Mouse (Mus musculus): ENCODE data around the gene Rgs7. TPM values are rescaled to one million over a fixed set of nuclear protein-coding genes. Genes with fewer than 3 reads are reported as not detected.

Gene Rgs7
- polyA plus RNA-seq, 1 experiment from 2014 or later = 33.8 TPM

- Histone ChIP-seq H3K4me1 (ENCODE audit: control insufficient read depth, insufficient read depth, low read length) (0 out of 2 replicates have a peak, but pooled peaks cover under 1% of the 10 kb centered on the region), H3K4me3 (replicated peaks; ENCODE audit: low read depth, low read length) (no peak overlapping the region), H3K27ac (replicated peaks; ENCODE audit: low read depth, low read length) (no peak overlapping the region), H3K9me3 (ENCODE audit: control insufficient read depth, low read length) (no peaks in the 10 kb centered on the region), H3K27me3 (ENCODE audit: control insufficient read depth, insufficient read depth, low read length) (no peaks in the 10 kb centered on the region), H3K36me3 (ENCODE audit: control insufficient read depth, insufficient read depth, low read length) (no peaks in the 10 kb centered on the region), H3K4me2 (ENCODE audit: low read length) (no peak overlapping the region), H3K9ac (replicated peaks; ENCODE audit: low read length) (no peak overlapping the region)
- ATAC-seq (ENCODE audit: low FRiP score, low TSS enrichment) (no peak), DNase-seq (no peak)
- 43% methylated on average over 3 of the region's 3 CpGs for WGBS
Measured at GRCm38 (mm10) chr1:175410399-175410798, 81.9 kb downstream of the Rgs7 start.

- Histone ChIP-seq H3K9me3 (ENCODE audit: control insufficient read depth, low read length) (no peaks in the 10 kb centered on the region), H3K9ac (replicated peaks; ENCODE audit: low read length) (no peak overlapping the region), H3K27me3 (ENCODE audit: control insufficient read depth, insufficient read depth, low read length) (no peaks in the 10 kb centered on the region), H3K4me1 (ENCODE audit: control insufficient read depth, insufficient read depth, low read length) (no peaks in the 10 kb centered on the region), H3K36me3 (ENCODE audit: control insufficient read depth, insufficient read depth, low read length) (no peaks in the 10 kb centered on the region), H3K4me2 (ENCODE audit: low read length) (no peak overlapping the region), H3K27ac (replicated peaks; ENCODE audit: low read depth, low read length) (no peak overlapping the region), H3K4me3 (replicated peaks; ENCODE audit: low read depth, low read length) (no peak overlapping the region)
- DNase-seq = no peak
- WGBS = 79% methylated on average over 4 of the region's 4 CpGs
- no peak for ATAC-seq (ENCODE audit: low FRiP score, low TSS enrichment)
Measured at GRCm38 (mm10) chr1:175391894-175392293, 100.4 kb downstream of the Rgs7 start.

GRCm38 (mm10) chr1:175389250-175389649, 103.0 kb downstream of the Rgs7 start:
- no peaks in the 10 kb centered on the region for H3K9me3 ChIP-seq (ENCODE audit: control insufficient read depth, low read length)
- H3K27ac ChIP-seq (replicated peaks; ENCODE audit: low read depth, low read length) = no peak overlapping the region
- H3K36me3 ChIP-seq (ENCODE audit: control insufficient read depth, insufficient read depth, low read length) = no peaks in the 10 kb centered on the region
- no peak for DNase-seq
- ATAC-seq (ENCODE audit: low FRiP score, low TSS enrichment) = no peak
- no peak overlapping the region for H3K4me2 ChIP-seq (ENCODE audit: low read length)
- H3K4me3 ChIP-seq (replicated peaks; ENCODE audit: low read depth, low read length) = no peak overlapping the region
- no peaks in the 10 kb centered on the region for H3K27me3 ChIP-seq (ENCODE audit: control insufficient read depth, insufficient read depth, low read length)
- 74% methylated on average over 5 of the region's 5 CpGs for WGBS
- no peak overlapping the region for H3K9ac ChIP-seq (replicated peaks; ENCODE audit: low read length)
- peaks cover 12% of the 10 kb centered on the region for H3K4me1 ChIP-seq (ENCODE audit: control insufficient read depth, insufficient read depth, low read length)

- ATAC-seq (ENCODE audit: low FRiP score, low TSS enrichment) (peak; percentile 80), DNase-seq (peak; percentile 80)
- H3K9ac ChIP-seq (replicated peaks; ENCODE audit: low read length) = no peak overlapping the region
- H3K27ac ChIP-seq (replicated peaks; ENCODE audit: low read depth, low read length) = peak overlapping the region; percentile 55
- WGBS = 13% methylated on average over 3 of the region's 3 CpGs
- no peak overlapping the region for H3K4me3 ChIP-seq (replicated peaks; ENCODE audit: low read depth, low read length)
- H3K4me1 ChIP-seq (ENCODE audit: control insufficient read depth, insufficient read depth, low read length) = peaks cover 12% of the 10 kb centered on the region
- no peak overlapping the region for H3K4me2 ChIP-seq (ENCODE audit: low read length)
- H3K36me3 ChIP-seq (ENCODE audit: control insufficient read depth, insufficient read depth, low read length) = no peaks in the 10 kb centered on the region
- no peaks in the 10 kb centered on the region for H3K27me3 ChIP-seq (ENCODE audit: control insufficient read depth, insufficient read depth, low read length)
- no peaks in the 10 kb centered on the region for H3K9me3 ChIP-seq (ENCODE audit: control insufficient read depth, low read length)
Measured at GRCm38 (mm10) chr1:175385581-175386235, 106.6 kb downstream of the Rgs7 start.

- no peak overlapping the region for H3K4me3 ChIP-seq (replicated peaks; ENCODE audit: low read depth, low read length)
- no peaks in the 10 kb centered on the region for H3K4me1 ChIP-seq (ENCODE audit: control insufficient read depth, insufficient read depth, low read length)
- no peaks in the 10 kb centered on the region for H3K27me3 ChIP-seq (ENCODE audit: control insufficient read depth, insufficient read depth, low read length)
- ATAC-seq (ENCODE audit: low FRiP score, low TSS enrichment) (no peak), DNase-seq (no peak)
- H3K9ac ChIP-seq (replicated peaks; ENCODE audit: low read length) = no peak overlapping the region
- H3K27ac ChIP-seq (replicated peaks; ENCODE audit: low read depth, low read length) = no peak overlapping the region
- no peak overlapping the region for H3K4me2 ChIP-seq (ENCODE audit: low read length)
- H3K9me3 ChIP-seq (ENCODE audit: control insufficient read depth, low read length) = no peaks in the 10 kb centered on the region
- H3K36me3 ChIP-seq (ENCODE audit: control insufficient read depth, insufficient read depth, low read length) = no peaks in the 10 kb centered on the region
Measured at GRCm38 (mm10) chr1:175372571-175372970, 119.7 kb downstream of the Rgs7 start.

- no peak for DNase-seq
- Histone ChIP-seq H3K27me3 (ENCODE audit: control insufficient read depth, insufficient read depth, low read length) (no peaks in the 10 kb centered on the region), H3K36me3 (ENCODE audit: control insufficient read depth, insufficient read depth, low read length) (no peaks in the 10 kb centered on the region), H3K4me1 (ENCODE audit: control insufficient read depth, insufficient read depth, low read length) (no peaks in the 10 kb centered on the region), H3K4me3 (replicated peaks; ENCODE audit: low read depth, low read length) (no peak overlapping the region), H3K9me3 (ENCODE audit: control insufficient read depth, low read length) (no peaks in the 10 kb centered on the region), H3K9ac (replicated peaks; ENCODE audit: low read length) (no peak overlapping the region), H3K27ac (replicated peaks; ENCODE audit: low read depth, low read length) (no peak overlapping the region), H3K4me2 (ENCODE audit: low read length) (no peak overlapping the region)
- ATAC-seq (ENCODE audit: low FRiP score, low TSS enrichment) = no peak
- 98% methylated on average over 2 of the region's 2 CpGs for WGBS
Measured at GRCm38 (mm10) chr1:175368062-175368461, 124.2 kb downstream of the Rgs7 start.

- H3K27ac ChIP-seq (replicated peaks; ENCODE audit: low read depth, low read length) = no peak overlapping the region
- H3K4me1 ChIP-seq (ENCODE audit: control insufficient read depth, insufficient read depth, low read length) = no peaks in the 10 kb centered on the region
- H3K4me3 ChIP-seq (replicated peaks; ENCODE audit: low read depth, low read length) = no peak overlapping the region
- ATAC-seq (ENCODE audit: low FRiP score, low TSS enrichment) (no peak), DNase-seq (peak; percentile 4)
- 42% methylated on average over 3 of the region's 3 CpGs for WGBS
- H3K27me3 ChIP-seq (ENCODE audit: control insufficient read depth, insufficient read depth, low read length) = no peaks in the 10 kb centered on the region
- no peak overlapping the region for H3K9ac ChIP-seq (replicated peaks; ENCODE audit: low read length)
- H3K9me3 ChIP-seq (ENCODE audit: control insufficient read depth, low read length) = no peaks in the 10 kb centered on the region
- no peaks in the 10 kb centered on the region for H3K36me3 ChIP-seq (ENCODE audit: control insufficient read depth, insufficient read depth, low read length)
- H3K4me2 ChIP-seq (ENCODE audit: low read length) = no peak overlapping the region
Measured at GRCm38 (mm10) chr1:175363606-175364005, 128.7 kb downstream of the Rgs7 start.

GRCm38 (mm10) chr1:175359411-175360366, 132.6 kb downstream of the Rgs7 start:
- Histone ChIP-seq H3K4me3 (replicated peaks; ENCODE audit: low read depth, low read length) (no peak overlapping the region), H3K36me3 (ENCODE audit: control insufficient read depth, insufficient read depth, low read length) (no peaks in the 10 kb centered on the region), H3K4me1 (ENCODE audit: control insufficient read depth, insufficient read depth, low read length) (no peaks in the 10 kb centered on the region), H3K27ac (replicated peaks; ENCODE audit: low read depth, low read length) (no peak overlapping the region), H3K27me3 (ENCODE audit: control insufficient read depth, insufficient read depth, low read length) (no peaks in the 10 kb centered on the region), H3K4me2 (ENCODE audit: low read length) (no peak overlapping the region), H3K9me3 (ENCODE audit: control insufficient read depth, low read length) (no peaks in the 10 kb centered on the region), H3K9ac (replicated peaks; ENCODE audit: low read length) (no peak overlapping the region)
- DNase-seq = no peak
- 61% methylated on average over 7 of the region's 7 CpGs for WGBS
- ATAC-seq (ENCODE audit: low FRiP score, low TSS enrichment) = no peak

Data from midbrain, embryonic 14.5 days (tissue).